Mouse (Mus musculus) forebrain, embryonic 14.5 days (tissue): ENCODE measurements at regions not wholly inside any gene's neighbourhood (a gene's known extent, or its start where the extent isn't known, plus 50 kb on each side); places are given as distances from the start of the nearest gene placed in this dataset.

ENCODE experiments used
- ATAC-seq: fragments of 200-750 bp; cut with Nextera tagmentation; 2 replicates; pipeline ENCODE4 v1.8.0; 2017; ENCODE audit warnings: mild to moderate bottlenecking, moderate library complexity
- DNase-seq: peaks from one replicate; pipeline ENCODE4 v3.0.0-alpha.2; 2015; ENCODE audit warnings: low spot score
- H3K27ac ChIP-seq: fragments of 300-500 bp; sonication (generic); 2 replicates; pipeline ENCODE4 v1.5.1; 2014; ENCODE audit warnings: low read depth, mild to moderate bottlenecking, control low read depth, low read length, moderate library complexity
- H3K27me3 ChIP-seq: fragments of 300-500 bp; sonication (generic); replicated peaks from 2 replicates; pipeline ENCODE4 v1.6.1; 2014; ENCODE audit warnings: low read length, control low read depth, mixed read lengths; ENCODE audit not compliant: control insufficient read depth, insufficient read depth
- H3K36me3 ChIP-seq: fragments of 300-500 bp; sonication (generic); 2 replicates; pipeline ENCODE4 v1.6.1; 2014; ENCODE audit warnings: low read length, control low read depth; ENCODE audit not compliant: control insufficient read depth, insufficient read depth
- H3K4me1 ChIP-seq: fragments of 300-500 bp; sonication (generic); 2 replicates; pipeline ENCODE4 v1.6.1; 2014; ENCODE audit warnings: antibody characterized with exemption, low read length, control low read depth; ENCODE audit not compliant: control insufficient read depth, insufficient read depth
- H3K4me2 ChIP-seq: fragments of 300-500 bp; sonication (generic); 2 replicates; pipeline ENCODE4 v1.6.1; 2014; ENCODE audit warnings: mild to moderate bottlenecking, control low read depth, low read length
- H3K4me3 ChIP-seq: fragments of 300-500 bp; sonication (generic); 2 replicates; pipeline ENCODE4 v1.5.1; 2014; ENCODE audit warnings: low read depth, low read length, control low read depth
- H3K9ac ChIP-seq: fragments of 300-500 bp; sonication (generic); 2 replicates; pipeline ENCODE4 v1.6.1; 2014; ENCODE audit warnings: mild to moderate bottlenecking, low read length, control low read depth, moderate library complexity
- H3K9me3 ChIP-seq: fragments of 300-500 bp; sonication (generic); replicated peaks from 2 replicates; pipeline ENCODE4 v1.6.1; 2016; ENCODE audit warnings: low read length, control low read depth, mixed read lengths; ENCODE audit not compliant: control insufficient read depth
- WGBS: fragments of 180-500 bp; shearing (Covaris S2); extraction: QIAGEN DNeasy Blood & Tissue Kit; methylation state at CpG from one replicate; pipeline ENCODE4 v1.1.7; 2014; 5-methylcytosine and 5-hydroxymethylcytosine counted together

- H3K36me3 ChIP-seq, result no peaks in the 10 kb centered on the region
- H3K4me3 ChIP-seq, result no peak overlapping the region
- no peaks in the 10 kb centered on the region for H3K27me3 ChIP-seq
- ATAC-seq (no peak), DNase-seq (no peak)
- no peaks in the 10 kb centered on the region for H3K9me3 ChIP-seq
- H3K9ac ChIP-seq, result no peak overlapping the region
- no peaks in the 10 kb centered on the region; the same call in 1 of the 2 replicates for H3K4me1 ChIP-seq
- WGBS, result 68% methylated on average over 13 of the region's 13 CpGs
- H3K27ac ChIP-seq, result no peak overlapping the region
- H3K4me2 ChIP-seq, result no peak overlapping the region
Measured at GRCm38 (mm10) chr4:137133789-137134188, 85.2 kb upstream of the Zbtb40 start.

GRCm38 (mm10) chr4:137130619-137131212, 82.1 kb upstream of the Zbtb40 start:
- no peaks in the 10 kb centered on the region for H3K9me3 ChIP-seq
- 72% methylated on average over 5 of the region's 7 CpGs for WGBS
- no peak overlapping the region for H3K27ac ChIP-seq
- H3K4me2 ChIP-seq, result no peak overlapping the region
- no peak for ATAC-seq
- H3K9ac ChIP-seq, result no peak overlapping the region
- no peak overlapping the region for H3K4me3 ChIP-seq
- H3K36me3 ChIP-seq, result no peaks in the 10 kb centered on the region
- no peaks in the 10 kb centered on the region; the same call in 1 of the 2 replicates for H3K4me1 ChIP-seq
- no peaks in the 10 kb centered on the region for H3K27me3 ChIP-seq
- DNase-seq, result no peak

GRCm38 (mm10) chr4:137128152-137128551, 79.6 kb upstream of the Zbtb40 start:
- no peak overlapping the region for H3K4me3 ChIP-seq
- H3K27me3 ChIP-seq, result no peaks in the 10 kb centered on the region
- H3K9me3 ChIP-seq, result no peaks in the 10 kb centered on the region
- ATAC-seq (peak; percentile 88), DNase-seq (peak; percentile 63)
- H3K36me3 ChIP-seq, result no peaks in the 10 kb centered on the region
- no peak overlapping the region for H3K4me2 ChIP-seq
- no peak overlapping the region for H3K9ac ChIP-seq
- peak overlapping the region; percentile 65 for H3K27ac ChIP-seq
- WGBS, result 36% methylated on average over 15 of the region's 15 CpGs
- H3K4me1 ChIP-seq, result no peaks in the 10 kb centered on the region; the same call in 1 of the 2 replicates

GRCm38 (mm10) chr4:137121684-137122083, 73.1 kb upstream of the Zbtb40 start:
- Histone ChIP-seq H3K9ac (no peak overlapping the region), H3K36me3 (no peaks in the 10 kb centered on the region), H3K9me3 (no peaks in the 10 kb centered on the region), H3K4me2 (no peak overlapping the region), H3K27me3 (no peaks in the 10 kb centered on the region), H3K4me3 (no peak overlapping the region), H3K27ac (no peak overlapping the region), H3K4me1 (peaks cover 4% of the 10 kb centered on the region; the same call in 1 of the 2 replicates)
- DNase-seq (no peak), ATAC-seq (no peak)
- WGBS, result 47% methylated on average over 10 of the region's 10 CpGs

GRCm38 (mm10) chr4:137120597-137120996, 72.0 kb upstream of the Zbtb40 start:
- 69% methylated on average over 7 of the region's 7 CpGs for WGBS
- ATAC-seq, result no peak
- no peaks in the 10 kb centered on the region for H3K9me3 ChIP-seq

GRCm38 (mm10) chr4:137118332-137118715, 69.7 kb upstream of the Zbtb40 start:
- DNase-seq (no peak), ATAC-seq (peak; percentile 57)
- H3K4me2 ChIP-seq, result peak overlapping the region; percentile 45
- H3K27ac ChIP-seq, result no peak overlapping the region
- no peaks in the 10 kb centered on the region for H3K27me3 ChIP-seq
- H3K36me3 ChIP-seq, result no peaks in the 10 kb centered on the region
- peaks cover 4% of the 10 kb centered on the region; the same call in 1 of the 2 replicates for H3K4me1 ChIP-seq
- WGBS, result 11% methylated on average over 9 of the region's 10 CpGs
- no peaks in the 10 kb centered on the region for H3K9me3 ChIP-seq
- peak overlapping the region; percentile 3; the same call in 1 of the 2 replicates for H3K9ac ChIP-seq
- peak overlapping the region; percentile 20 for H3K4me3 ChIP-seq

More at GRCm38 (mm10) chr4:137120597-137120996, 72.0 kb upstream of the Zbtb40 start:
- H3K27ac ChIP-seq, result no peak overlapping the region
- H3K27me3 ChIP-seq, result no peaks in the 10 kb centered on the region
- peaks cover 4% of the 10 kb centered on the region; the same call in 1 of the 2 replicates for H3K4me1 ChIP-seq
- DNase-seq, result no peak
- H3K4me2 ChIP-seq, result no peak overlapping the region
- H3K4me3 ChIP-seq, result no peak overlapping the region
- no peaks in the 10 kb centered on the region for H3K36me3 ChIP-seq
- no peak overlapping the region for H3K9ac ChIP-seq

GRCm38 (mm10) chr4:137117471-137118331, 69.1 kb upstream of the Zbtb40 start:
- Histone ChIP-seq H3K4me3 (peak overlapping the region; percentile 20), H3K27me3 (no peaks in the 10 kb centered on the region), H3K36me3 (no peaks in the 10 kb centered on the region), H3K27ac (peak overlapping the region; percentile 36; the same call in 1 of the 2 replicates), H3K4me2 (peak overlapping the region; percentile 45), H3K9me3 (no peaks in the 10 kb centered on the region), H3K4me1 (peaks cover 4% of the 10 kb centered on the region; the same call in 1 of the 2 replicates), H3K9ac (peak overlapping the region; percentile 3)
- ATAC-seq (peak; percentile 86), DNase-seq (peak; percentile 85)
- WGBS, result under 1% methylated on average over 26 of the region's 27 CpGs

GRCm38 (mm10) chr4:137115062-137115461, 66.5 kb upstream of the Zbtb40 start:
- no peak overlapping the region for H3K4me3 ChIP-seq
- ATAC-seq, result no peak
- WGBS, result 91% methylated on average over 14 of the region's 14 CpGs
- no peaks in the 10 kb centered on the region for H3K36me3 ChIP-seq
- no peak overlapping the region for H3K9ac ChIP-seq
- no peak overlapping the region for H3K27ac ChIP-seq
- H3K27me3 ChIP-seq, result no peaks in the 10 kb centered on the region
- H3K4me1 ChIP-seq, result peaks cover 4% of the 10 kb centered on the region; the same call in 1 of the 2 replicates
- no peaks in the 10 kb centered on the region for H3K9me3 ChIP-seq
- no peak for DNase-seq
- H3K4me2 ChIP-seq, result no peak overlapping the region

- no peak for DNase-seq
- Histone ChIP-seq H3K4me2 (no peak overlapping the region), H3K4me3 (no peak overlapping the region), H3K9me3 (no peaks in the 10 kb centered on the region), H3K27ac (no peak overlapping the region), H3K9ac (no peak overlapping the region), H3K4me1 (no peaks in the 10 kb centered on the region), H3K27me3 (no peaks in the 10 kb centered on the region), H3K36me3 (no peaks in the 10 kb centered on the region)
- WGBS, result 73% methylated on average over 10 of the region's 10 CpGs
- no peak for ATAC-seq
Measured at GRCm38 (mm10) chr4:137110276-137110675, 61.7 kb upstream of the Zbtb40 start.
